Mouse (Mus musculus): ENCODE results near the gene Zfp879. TPM values are rescaled to one million over a fixed set of nuclear protein-coding genes. Genes with fewer than 3 reads are reported as not detected.

Gene Zfp879
- 1.1 and 1.4 TPM in 2 replicates for polyA plus RNA-seq (2012; rRNA removed)

DNA sequence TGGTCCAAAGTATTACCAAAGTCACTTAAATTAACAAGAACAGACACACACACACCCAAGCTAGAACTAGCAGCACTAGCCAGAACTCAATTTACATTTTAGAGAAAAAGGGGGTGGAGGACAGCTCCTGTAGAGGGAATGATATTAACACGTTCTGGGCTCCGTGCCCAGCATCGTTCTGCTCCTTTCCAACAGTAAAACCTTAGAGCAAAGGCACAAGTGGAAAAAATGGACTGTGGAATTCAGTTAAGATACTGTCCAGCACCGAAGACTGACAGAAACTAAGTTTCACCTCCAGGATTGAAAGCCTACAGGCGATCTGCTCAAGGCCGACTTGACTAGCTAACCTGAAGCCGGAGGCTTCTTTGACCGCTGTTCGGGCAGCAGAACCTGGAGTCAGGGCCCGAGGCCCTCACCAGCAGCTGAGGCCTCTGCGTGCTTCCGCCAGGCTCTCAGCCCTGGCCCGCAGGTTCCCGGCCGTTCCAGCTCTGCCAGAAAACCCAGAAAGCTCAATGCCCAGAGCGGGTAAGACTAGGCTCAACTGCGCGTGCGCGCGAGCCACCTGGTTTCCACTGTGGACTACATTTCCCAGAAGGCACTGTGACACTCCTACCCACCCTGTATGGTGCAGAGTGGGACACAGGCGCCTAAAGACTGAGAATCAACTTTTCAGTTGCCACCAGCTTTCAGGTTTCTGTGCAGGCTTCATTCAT is at the start of gene Zfp879:
TSS of gene Zfp879 (minus strand) at position 530 of the 713 bp plus-strand sequence.
- peak; percentile 40; the same call in 1 of the 2 replicates for TF ChIP-seq POLR2A (IDR thresholded peaks at IDR 0.05; ENCODE audit: borderline replicate concordance, extremely low read depth, insufficient read depth, insufficient read length, poor library complexity, severe bottlenecking)
- TF ChIP-seq CTCF (IDR thresholded peaks at IDR 0.05; ENCODE audit: borderline replicate concordance, extremely low read depth, insufficient read depth, insufficient read length): no peak
- DNase-seq (ENCODE audit: low read depth): peak; percentile 96

DNA sequence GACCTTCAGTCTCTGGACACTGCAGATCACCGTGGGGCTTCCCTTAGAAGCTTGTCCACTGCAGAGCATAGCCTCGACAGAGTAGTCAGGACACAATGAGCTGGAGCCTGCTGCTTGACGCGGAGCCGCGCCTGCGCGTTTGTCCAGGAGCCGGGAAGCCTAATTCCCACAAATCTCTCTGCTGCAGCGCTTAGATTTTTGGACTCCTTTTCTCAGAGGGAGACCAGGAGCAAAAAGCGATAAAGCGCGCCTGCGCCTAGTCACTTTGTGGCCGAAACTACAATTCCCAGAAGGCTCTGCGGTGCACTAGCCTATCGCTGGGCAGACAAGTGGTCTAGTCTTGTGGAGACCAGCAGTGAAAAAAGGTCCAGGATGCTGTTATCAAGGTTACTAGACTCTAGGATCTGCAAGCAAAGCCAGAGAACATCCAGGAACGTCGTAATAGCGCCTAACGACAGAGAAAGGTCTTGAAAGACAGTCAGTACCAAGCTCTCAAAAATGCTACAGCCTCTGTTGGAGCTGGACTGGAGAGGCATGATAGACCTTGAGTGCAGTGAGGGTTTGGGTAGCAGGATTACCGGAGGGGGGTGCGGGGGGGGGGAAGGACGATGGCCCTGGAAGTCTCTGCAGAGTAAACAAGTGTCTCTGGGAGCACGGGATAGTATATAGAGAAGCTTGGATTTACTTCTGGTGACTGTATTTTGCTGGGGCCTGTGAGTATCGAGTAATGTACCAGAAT is 46.2 kb upstream of the Zfp879 start, which contains the start of gene Zfp454:
TSS of gene Zfp454 (minus strand) at position 262 of the 739 bp plus-strand sequence.
- DNase-seq (ENCODE audit: low read depth): peak; percentile 99
- no peak for TF ChIP-seq CTCF (IDR thresholded peaks at IDR 0.05; ENCODE audit: borderline replicate concordance, extremely low read depth, insufficient read depth, insufficient read length)
- peak; percentile 81; the same call in 1 of the 2 replicates for TF ChIP-seq POLR2A (IDR thresholded peaks at IDR 0.05; ENCODE audit: borderline replicate concordance, extremely low read depth, insufficient read depth, insufficient read length, poor library complexity, severe bottlenecking)

DNA sequence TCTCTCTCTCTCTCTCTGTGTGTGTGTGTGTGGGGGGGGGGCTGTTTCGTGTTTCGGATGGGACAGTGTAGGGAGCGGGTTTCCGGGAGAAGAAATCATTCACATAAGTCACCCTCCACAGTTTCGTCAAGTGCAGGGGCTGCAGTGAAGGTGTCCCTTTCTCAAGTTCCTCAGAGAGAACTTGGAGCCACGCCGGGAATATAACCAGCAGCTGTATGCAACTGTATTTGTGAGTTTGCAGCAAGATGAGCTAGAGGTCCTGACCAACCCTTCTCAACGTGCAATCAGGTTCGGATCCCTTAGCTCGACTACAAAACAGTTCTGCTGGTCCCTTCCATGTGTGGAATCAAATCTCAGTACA is 45.6 kb upstream of the Zfp879 start:
- no peak for TF ChIP-seq POLR2A (IDR thresholded peaks at IDR 0.05; ENCODE audit: borderline replicate concordance, extremely low read depth, insufficient read depth, insufficient read length, poor library complexity, severe bottlenecking)
- no peak for TF ChIP-seq CTCF (IDR thresholded peaks at IDR 0.05; ENCODE audit: borderline replicate concordance, extremely low read depth, insufficient read depth, insufficient read length)
- DNase-seq (ENCODE audit: low read depth): no peak

DNA sequence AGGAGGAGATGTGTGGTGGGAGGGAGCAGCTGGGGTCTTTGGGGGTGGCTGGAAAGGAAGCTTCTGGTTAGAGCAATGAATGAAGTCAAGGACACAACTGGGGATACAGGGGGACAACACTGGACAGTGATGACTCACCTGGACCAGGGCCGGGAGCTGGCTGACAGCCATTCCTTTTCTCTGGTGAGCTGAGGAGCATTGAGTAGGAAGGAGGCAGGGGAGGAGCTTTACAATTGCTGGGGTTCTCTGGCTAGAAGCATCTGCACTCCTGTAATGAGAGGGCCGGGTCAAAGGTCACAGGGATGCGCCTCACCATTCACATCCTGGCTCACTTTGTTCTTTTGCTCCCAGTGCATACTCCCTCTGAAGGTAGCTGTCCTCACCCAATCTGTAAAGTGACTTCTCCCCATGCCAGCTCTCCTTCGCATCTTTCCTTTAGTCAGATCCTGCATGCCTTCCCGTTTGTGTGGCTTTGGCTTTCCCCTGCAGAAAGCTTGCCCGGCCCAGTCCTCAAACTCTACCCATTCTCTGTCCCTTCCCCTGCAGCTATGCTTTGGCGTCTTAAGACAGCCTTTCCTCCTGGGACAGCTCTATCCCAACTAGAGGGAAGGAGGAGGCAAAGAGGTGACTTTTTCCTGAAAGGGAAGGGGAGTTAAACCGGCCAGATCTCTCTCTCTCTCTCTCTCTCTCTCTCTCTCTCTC is 45.0 kb upstream of the Zfp879 start:
- DNase-seq (ENCODE audit: low read depth): peak; percentile 25
- no peak for TF ChIP-seq CTCF (IDR thresholded peaks at IDR 0.05; ENCODE audit: borderline replicate concordance, extremely low read depth, insufficient read depth, insufficient read length)
- no peak for TF ChIP-seq POLR2A (IDR thresholded peaks at IDR 0.05; ENCODE audit: borderline replicate concordance, extremely low read depth, insufficient read depth, insufficient read length, poor library complexity, severe bottlenecking)

DNA sequence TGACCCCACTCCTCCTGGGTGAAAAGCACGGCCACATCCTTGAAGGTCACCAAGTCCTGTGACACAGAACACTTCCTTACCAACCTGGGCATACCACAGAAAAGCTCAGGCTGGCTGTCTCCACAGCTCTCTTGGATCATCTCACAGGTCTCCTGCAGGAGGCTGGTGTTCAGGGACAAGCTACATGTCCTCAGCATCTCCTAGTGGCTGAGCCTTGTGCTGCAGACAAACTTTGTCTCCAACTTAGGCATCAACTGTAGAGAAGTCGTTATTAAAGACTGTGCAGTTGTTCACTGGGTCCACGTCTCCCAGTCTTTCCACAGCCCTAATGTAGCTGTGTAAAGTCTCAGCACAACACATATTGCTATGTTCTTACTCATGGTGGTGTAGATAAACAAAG is 42.4 kb upstream of the Zfp879 start:
- TF ChIP-seq POLR2A (IDR thresholded peaks at IDR 0.05; ENCODE audit: borderline replicate concordance, extremely low read depth, insufficient read depth, insufficient read length, poor library complexity, severe bottlenecking): no peak
- TF ChIP-seq CTCF (IDR thresholded peaks at IDR 0.05; ENCODE audit: borderline replicate concordance, extremely low read depth, insufficient read depth, insufficient read length): no peak
- no peak for DNase-seq (ENCODE audit: low read depth)

DNA sequence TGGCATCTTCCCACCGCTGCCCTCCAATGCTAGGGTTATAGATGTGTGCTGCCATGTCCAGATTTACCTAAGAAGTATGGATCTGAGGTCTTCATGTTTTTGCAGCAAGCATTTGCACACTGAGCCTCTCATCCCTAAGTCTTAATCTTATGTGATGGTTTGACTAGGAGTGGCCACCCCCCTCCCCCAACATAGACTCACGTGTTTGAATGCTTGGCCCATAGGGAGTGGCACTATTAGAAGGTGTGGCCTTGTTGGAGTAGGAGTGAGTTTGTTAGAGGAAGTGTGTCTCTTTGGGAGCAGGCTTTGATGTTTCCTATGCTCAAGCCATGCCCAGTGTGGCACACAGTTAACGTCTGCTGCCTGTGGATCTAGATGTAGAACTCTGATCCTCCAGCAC is 37.3 kb upstream of the Zfp879 start:
- DNase-seq (ENCODE audit: low read depth): no peak
- TF ChIP-seq CTCF (IDR thresholded peaks at IDR 0.05; ENCODE audit: borderline replicate concordance, extremely low read depth, insufficient read depth, insufficient read length): no peak

DNA sequence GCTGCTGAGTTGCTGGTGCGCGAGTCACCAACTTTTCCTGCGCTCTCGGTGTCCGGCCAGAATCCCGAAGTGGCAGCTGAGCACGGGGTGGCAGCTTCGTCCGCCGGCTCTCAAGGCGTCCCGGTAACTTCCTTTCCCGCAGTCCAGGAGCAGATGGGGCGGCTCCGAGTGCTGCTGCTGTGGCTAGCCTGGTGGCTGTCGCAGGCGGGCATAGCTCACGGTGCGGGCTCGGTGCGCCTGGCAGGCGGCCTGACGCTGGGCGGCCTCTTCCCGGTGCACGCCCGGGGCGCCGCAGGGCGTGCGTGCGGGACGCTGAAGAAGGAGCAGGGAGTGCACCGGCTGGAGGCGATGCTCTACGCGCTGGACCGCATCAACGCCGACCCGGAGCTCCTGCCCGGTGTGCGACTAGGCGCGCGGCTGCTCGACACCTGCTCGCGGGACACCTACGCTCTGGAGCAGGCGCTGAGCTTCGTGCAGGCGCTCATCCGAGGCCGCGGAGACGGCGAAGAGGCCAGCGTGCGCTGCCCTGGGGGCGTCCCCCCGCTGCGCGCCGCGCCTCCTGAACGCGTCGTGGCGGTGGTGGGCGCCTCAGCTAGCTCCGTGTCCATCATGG is 9.7 kb upstream of the Zfp879 start:
- DNase-seq (ENCODE audit: low read depth): peak; percentile 25
- TF ChIP-seq POLR2A (IDR thresholded peaks at IDR 0.05; ENCODE audit: borderline replicate concordance, extremely low read depth, insufficient read depth, insufficient read length, poor library complexity, severe bottlenecking): no peak
- no peak for TF ChIP-seq CTCF (IDR thresholded peaks at IDR 0.05; ENCODE audit: borderline replicate concordance, extremely low read depth, insufficient read depth, insufficient read length)

DNA sequence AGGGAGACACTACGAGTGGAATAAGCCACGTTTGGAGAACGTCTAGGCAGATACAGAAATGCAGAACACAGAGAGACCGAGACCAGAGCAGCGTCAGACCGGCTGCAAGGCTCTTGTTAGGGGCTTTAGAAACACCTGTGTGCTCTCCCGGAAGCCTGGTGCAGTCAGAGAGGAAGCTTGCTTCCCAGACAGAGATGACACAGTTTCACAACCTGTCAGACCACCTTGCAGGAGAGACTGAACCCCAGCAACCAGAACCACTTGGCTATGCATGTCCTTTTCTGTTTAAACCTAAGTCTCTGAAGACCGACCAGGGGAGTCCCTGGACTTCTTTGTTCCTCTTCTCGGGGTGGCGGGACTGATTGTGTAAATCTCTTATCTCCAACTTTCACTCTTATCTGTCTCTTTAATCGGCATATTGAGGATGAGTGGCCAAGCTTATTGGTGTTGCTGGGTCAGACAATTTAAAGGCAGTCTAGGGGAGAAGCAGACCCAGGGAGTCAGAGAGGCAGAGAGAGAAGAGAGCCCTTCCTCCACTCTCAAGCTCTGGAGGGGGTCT is 8.9 kb upstream of the Zfp879 start, which contains the start of gene Grm6:
TSS of gene Grm6 (plus strand) at position 509 of the 559 bp plus-strand sequence.
- TF ChIP-seq POLR2A (IDR thresholded peaks at IDR 0.05; ENCODE audit: borderline replicate concordance, extremely low read depth, insufficient read depth, insufficient read length, poor library complexity, severe bottlenecking): no peak
- TF ChIP-seq CTCF (IDR thresholded peaks at IDR 0.05; ENCODE audit: borderline replicate concordance, extremely low read depth, insufficient read depth, insufficient read length): no peak
- DNase-seq (ENCODE audit: low read depth): no peak

DNA sequence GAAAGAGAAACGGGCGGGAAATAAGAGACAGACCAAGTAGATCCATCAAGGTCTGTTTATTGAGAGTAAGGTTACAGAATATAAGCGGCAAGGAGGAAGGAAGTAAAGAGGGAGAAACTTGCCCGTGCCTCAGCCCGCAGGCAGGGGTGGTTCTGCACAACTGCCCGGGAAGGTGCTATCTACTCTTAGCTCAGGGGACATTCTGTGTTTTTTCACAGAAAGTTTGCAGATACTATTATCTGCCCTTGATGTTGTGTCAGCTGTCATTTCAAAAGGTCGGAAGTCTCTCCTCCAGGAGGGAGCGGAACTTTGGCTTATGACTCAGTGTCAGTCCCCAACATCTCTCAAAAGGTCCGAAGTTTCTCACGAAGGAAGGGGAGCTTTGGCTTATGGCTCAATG is 8.0 kb upstream of the Zfp879 start:
- TF ChIP-seq CTCF (IDR thresholded peaks at IDR 0.05; ENCODE audit: borderline replicate concordance, extremely low read depth, insufficient read depth, insufficient read length) (no peak), POLR2A (IDR thresholded peaks at IDR 0.05; ENCODE audit: borderline replicate concordance, extremely low read depth, insufficient read depth, insufficient read length, poor library complexity, severe bottlenecking) (no peak)
- no peak for DNase-seq (ENCODE audit: low read depth)

DNA sequence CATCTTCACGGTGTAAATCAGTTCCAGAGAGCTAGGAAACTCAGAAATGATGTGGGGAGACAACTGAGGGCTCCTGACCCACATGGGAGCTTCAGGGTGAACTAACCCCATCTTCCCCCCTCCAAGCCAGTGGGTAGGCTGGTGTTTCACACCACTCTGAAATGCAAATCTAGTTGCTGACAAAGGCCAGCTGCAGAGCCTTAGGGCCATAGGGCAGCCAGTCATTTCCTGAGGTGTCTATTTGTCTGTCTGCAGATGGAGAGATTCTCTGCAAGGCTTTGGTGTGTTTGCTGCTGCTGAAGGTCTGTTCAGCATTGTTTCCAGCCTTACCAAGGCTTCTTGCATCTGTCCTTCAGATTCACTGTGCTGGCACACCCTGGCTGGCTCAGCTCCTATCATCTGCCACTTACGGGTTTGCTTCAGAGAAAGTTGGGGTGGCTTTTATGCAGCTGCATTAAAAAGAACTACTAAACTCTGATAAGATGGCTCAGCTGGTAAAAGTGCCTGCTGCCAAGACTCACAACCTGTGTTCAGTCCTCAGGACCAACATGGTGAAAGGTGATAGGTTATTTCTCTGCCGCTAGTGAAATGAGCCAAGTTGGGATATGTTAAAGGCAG is 7.3 kb upstream of the Zfp879 start:
- DNase-seq (ENCODE audit: low read depth): no peak
- TF ChIP-seq POLR2A (IDR thresholded peaks at IDR 0.05; ENCODE audit: borderline replicate concordance, extremely low read depth, insufficient read depth, insufficient read length, poor library complexity, severe bottlenecking): no peak
- no peak for TF ChIP-seq CTCF (IDR thresholded peaks at IDR 0.05; ENCODE audit: borderline replicate concordance, extremely low read depth, insufficient read depth, insufficient read length)
